Mouse (Mus musculus) frontal cortex, postnatal 36 days (tissue): Measurements from ENCODE around the gene Il1r1.
"Not testable (repeated sequence)": the region's sequence is repeated elsewhere in the genome, so short reads cannot be mapped to it uniquely, and the experiment has no call there.

Experiments
- DNase-seq, 2 experiments: peaks; one replicate each; pipeline ENCODE4 v3.0.0; 2022; ENCODE audit warnings: low spot score in 2 of 2

Il1r1 gene

GRCm38 (mm10) chr1:40271052-40271451, 46.2 kb downstream of the Il1r1 start:
- no peak for DNase-seq

GRCm38 (mm10) chr1:40271486-40272055, 46.7 kb downstream of the Il1r1 start:
- DNase-seq = no peak

- no peak for DNase-seq
Observed at GRCm38 (mm10) chr1:40272204-40272603, 47.3 kb downstream of the Il1r1 start.

GRCm38 (mm10) chr1:40273491-40273890, 48.6 kb downstream of the Il1r1 start:
- DNase-seq = no peak

GRCm38 (mm10) chr1:40275285-40276013, 50.6 kb downstream of the Il1r1 start:
- no peak for DNase-seq

GRCm38 (mm10) chr1:40277944-40278343, 53.1 kb downstream of the Il1r1 start:
- DNase-seq = no peak

GRCm38 (mm10) chr1:40278720-40279119, 53.8 kb downstream of the Il1r1 start:
- DNase-seq = no peak

- no peak for DNase-seq
Observed at GRCm38 (mm10) chr1:40279182-40279743, 54.4 kb downstream of the Il1r1 start.

- no peak for DNase-seq
Observed at GRCm38 (mm10) chr1:40281950-40282349, 57.1 kb downstream of the Il1r1 start.

GRCm38 (mm10) chr1:40282394-40282793, 57.5 kb downstream of the Il1r1 start:
- DNase-seq = no peak

- no peak for DNase-seq
Observed at GRCm38 (mm10) chr1:40283995-40284394, 59.1 kb downstream of the Il1r1 start.

GRCm38 (mm10) chr1:40290489-40291255, 65.8 kb downstream of the Il1r1 start:
- DNase-seq = no peak

GRCm38 (mm10) chr1:40292231-40292630, 67.4 kb downstream of the Il1r1 start:
- DNase-seq = no peak

GRCm38 (mm10) chr1:40293891-40294290, 69.0 kb downstream of the Il1r1 start:
- no peak for DNase-seq

- DNase-seq = no peak
Observed at GRCm38 (mm10) chr1:40294824-40295223, 69.9 kb downstream of the Il1r1 start.

- DNase-seq = no peak
Observed at GRCm38 (mm10) chr1:40298053-40298452, 73.2 kb downstream of the Il1r1 start.

GRCm38 (mm10) chr1:40303179-40303866, 78.4 kb downstream of the Il1r1 start:
- DNase-seq = no peak

GRCm38 (mm10) chr1:40304321-40304720, 79.4 kb downstream of the Il1r1 start:
- not testable (repeated sequence) for DNase-seq

GRCm38 (mm10) chr1:40306111-40306510, 81.2 kb downstream of the Il1r1 start:
- DNase-seq = no peak

- DNase-seq = no peak
Observed at GRCm38 (mm10) chr1:40311123-40311522, 86.2 kb downstream of the Il1r1 start.

- no peak for DNase-seq
Observed at GRCm38 (mm10) chr1:40311625-40312024, 86.7 kb downstream of the Il1r1 start.

GRCm38 (mm10) chr1:40314016-40314415, 89.1 kb downstream of the Il1r1 start:
- no peak for DNase-seq
